Mouse (Mus musculus) left cerebral cortex, adult 8-10 months (tissue): Measurements from ENCODE around the gene Dtnbp1. TPM values are rescaled to one million over a fixed set of nuclear protein-coding genes. Genes with fewer than 3 reads are reported as not detected.

Experiments
- DNase-seq, 2 experiments: peaks; one replicate each; pipeline ENCODE4 v3.0.0; 2022; ENCODE audit warnings: low spot score in 2 of 2
- total RNA-seq, 4 experiments: library from RNA; stranded (reverse); gene quantifications; 2 replicates each; pipeline ENCODE4 v1.2.4; 2022

Gene Dtnbp1
- total RNA-seq, 4 experiments from 2014 or later, result 77.5 to 93.8 (median 81.3) TPM

DNA sequence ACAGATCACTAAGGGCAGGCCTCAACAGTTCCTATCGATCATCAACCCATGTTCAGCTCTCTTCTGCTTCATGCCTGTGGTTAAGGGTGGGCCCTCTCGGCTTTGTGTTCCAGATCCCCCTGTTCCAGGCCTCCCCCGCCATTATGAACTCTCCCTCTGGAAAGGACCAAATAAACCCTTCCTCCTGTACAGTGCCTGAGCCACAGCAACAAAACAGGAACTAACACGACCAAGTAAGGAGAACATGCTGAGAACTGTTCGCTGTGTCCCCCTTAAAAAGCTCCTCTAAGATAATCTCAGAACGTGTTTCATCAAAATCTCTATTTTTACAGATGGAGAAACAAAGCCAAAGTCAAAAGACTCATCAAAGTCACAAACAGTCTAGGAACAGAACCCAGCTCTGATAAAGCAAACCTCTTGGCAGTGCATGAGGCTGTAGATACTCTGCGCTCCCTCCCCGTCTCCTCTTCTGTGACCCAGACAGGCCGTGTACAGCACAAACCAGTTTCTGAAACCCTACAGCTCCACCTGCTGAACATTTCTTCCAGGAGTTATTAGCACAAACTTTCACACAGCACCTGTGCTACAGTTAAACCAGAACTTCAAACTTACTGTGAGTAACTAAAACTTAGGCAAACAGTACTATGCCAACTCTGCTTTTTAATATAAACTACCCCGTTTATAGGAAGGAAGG, 49.4 kb downstream of the Dtnbp1 start:
- DNase-seq, result no peak

DNA sequence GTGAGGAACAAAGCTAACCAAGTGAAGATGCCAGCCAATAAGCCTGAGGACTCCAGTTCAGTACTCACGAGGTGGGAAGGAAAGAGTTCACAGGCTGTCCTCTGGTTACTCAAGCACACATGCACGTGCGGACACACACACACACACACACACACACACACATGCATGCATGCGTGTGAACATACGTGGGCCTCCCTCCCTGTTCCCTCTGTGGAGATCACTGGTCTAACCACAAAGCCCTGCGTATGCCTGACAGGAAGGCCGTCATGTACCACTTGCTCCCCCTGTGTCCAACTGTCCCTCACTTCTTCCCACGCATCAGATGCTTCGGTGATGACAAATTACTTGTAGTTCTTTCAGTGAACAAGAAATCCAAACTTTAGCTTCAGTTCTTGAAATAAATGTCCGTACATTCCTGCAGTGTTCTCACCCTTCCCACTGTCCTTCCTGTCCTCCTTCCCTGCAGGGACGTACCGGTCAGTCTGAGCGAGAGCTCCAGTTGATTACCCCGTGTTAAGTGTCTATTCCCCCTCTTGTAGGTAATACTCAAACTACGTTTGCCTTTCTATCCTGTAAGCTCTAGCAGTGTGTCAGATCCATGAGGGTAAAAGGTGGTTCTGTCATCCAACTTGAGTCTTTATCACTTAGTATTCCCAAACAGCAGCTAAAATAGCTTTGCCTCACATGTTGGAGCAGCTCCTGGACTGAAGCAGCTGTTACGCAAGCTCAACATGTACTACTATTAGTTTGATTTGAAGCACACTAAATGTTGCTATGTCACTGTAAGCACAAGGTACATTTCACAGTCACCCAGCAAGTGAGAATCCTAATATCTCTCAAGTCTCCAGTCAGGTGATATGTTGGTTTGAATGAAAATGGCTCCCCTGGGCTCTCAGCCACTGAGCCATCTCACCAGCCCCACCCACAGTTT, 53.4 kb downstream of the Dtnbp1 start:
- peak in 1 of 2 experiments; percentile 42 for DNase-seq

DNA sequence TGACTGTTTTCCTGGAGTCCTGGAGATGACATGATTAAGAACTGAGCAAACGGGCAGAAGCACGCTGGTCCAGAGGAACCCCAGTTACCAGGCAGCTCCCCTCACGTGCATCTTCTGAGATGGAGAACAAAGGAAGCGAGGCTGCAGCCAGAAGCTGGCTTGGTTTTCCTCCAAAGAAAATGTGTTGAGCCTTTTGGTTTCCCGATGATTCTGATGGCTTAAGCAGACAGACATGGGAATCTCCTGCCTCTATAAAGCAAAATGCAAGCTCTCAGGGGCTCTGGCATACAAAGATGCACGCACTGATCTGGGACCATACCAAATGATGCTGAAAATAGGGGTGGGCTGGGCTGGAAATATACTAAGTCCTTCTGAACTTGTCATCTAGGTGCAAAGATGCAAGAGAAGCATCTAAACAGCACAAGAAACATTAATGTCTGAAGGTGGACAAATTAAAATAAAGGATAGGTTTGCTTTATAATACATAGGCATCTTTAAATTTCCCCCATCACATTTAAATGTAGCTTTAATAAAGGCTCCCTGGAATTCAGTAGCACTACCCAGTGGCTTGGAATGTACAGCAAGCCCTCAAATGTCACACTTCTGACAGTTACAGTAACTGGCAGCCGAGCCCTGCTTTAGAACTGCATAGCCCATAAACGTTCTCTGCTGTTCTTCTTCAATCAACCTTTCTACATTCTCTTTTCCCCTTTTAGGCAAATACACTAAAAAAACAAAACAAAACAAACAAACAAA, 54.9 kb downstream of the Dtnbp1 start:
- no peak for DNase-seq

DNA sequence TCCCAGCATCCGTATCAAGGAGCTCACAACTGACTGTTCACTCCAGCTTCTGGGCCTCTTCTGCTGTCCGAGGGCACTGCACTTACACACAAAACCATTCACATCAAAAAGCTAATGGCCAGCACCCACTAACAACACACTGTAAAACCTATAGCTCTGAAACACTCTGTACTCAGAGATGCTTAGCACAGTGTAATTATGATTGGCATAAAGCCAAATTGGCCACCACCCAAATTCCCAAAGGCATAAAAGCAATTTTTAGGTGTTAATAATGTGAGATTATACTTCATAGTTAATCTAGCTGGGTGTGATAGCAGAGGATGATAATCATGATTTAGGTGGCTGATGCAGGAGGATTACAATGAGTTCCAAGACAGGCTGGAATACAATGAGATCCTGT, 58.3 kb downstream of the Dtnbp1 start:
- no peak for DNase-seq

DNA sequence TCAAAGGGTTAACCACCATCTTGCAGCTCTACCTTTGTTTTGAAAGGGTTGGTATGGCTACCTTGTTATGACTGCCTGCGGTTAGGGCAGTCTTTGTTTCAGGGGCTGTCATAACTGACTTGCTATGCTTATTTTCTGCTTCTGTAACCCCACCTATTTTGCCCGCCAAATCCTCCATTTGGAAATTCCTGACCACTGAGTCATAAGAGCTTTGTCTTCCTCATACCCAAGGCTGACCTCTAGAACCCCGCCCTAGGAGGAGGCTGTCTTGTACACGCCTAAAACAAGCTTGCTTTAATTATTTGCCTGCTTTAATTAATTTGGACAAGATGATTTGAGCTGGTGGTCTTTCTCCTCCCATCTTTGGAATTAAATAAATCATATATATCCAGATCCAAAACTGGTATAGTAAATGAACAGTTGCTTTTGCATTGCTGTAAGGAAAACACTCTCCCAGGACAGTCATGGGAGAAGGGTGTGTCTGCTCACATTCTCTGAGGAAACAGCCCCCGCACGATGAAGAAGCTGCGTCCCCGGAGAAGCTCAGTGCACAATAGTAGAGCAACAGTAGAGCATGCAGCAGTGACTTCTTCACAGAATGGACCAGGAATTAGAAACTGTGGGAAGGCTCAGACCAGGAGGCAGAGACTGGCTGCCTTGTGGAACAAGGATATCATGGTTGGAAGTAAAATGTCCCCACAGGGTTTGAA, 62.5 kb downstream of the Dtnbp1 start:
- no peak for DNase-seq

DNA sequence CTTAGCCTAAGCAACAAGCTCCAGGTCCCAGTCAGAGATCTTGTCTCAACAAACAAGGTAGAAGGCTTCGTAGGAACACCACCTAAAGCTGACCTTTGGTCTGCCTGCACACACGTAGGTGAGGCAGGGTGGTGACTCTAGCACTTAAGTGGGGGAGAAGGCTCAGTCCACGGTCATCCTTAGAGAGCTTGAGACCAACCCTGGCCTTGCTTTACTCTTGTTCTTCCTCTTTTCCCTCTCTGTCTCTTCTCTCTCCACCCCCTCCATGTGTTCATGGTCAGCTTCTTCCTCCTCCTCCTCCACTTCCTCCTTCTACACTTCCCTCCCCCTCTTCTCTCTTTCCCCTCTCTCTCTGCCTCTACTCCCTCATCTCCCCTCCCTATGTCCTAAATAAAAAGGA, 64.3 kb downstream of the Dtnbp1 start:
- DNase-seq, result no peak

DNA sequence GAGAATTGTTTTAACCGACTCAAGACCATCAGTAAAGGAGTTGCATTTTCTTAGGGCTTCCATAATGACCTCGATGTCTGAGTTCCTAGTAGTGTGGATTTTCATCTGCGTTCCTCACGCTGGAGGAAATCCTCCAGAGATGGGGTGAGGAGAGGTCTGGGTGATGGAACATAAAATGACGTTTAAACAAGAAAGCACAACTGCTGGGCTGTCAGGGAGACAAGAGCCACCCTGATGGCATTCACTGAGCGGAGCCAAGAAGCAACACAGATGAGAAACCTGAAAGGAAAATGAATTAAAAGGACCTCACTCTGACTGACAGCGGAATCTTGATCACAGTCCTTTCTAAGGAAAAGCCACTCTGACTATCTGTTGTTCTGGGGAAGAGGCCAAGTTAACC, 68.4 kb downstream of the Dtnbp1 start:
- no peak for DNase-seq

DNA sequence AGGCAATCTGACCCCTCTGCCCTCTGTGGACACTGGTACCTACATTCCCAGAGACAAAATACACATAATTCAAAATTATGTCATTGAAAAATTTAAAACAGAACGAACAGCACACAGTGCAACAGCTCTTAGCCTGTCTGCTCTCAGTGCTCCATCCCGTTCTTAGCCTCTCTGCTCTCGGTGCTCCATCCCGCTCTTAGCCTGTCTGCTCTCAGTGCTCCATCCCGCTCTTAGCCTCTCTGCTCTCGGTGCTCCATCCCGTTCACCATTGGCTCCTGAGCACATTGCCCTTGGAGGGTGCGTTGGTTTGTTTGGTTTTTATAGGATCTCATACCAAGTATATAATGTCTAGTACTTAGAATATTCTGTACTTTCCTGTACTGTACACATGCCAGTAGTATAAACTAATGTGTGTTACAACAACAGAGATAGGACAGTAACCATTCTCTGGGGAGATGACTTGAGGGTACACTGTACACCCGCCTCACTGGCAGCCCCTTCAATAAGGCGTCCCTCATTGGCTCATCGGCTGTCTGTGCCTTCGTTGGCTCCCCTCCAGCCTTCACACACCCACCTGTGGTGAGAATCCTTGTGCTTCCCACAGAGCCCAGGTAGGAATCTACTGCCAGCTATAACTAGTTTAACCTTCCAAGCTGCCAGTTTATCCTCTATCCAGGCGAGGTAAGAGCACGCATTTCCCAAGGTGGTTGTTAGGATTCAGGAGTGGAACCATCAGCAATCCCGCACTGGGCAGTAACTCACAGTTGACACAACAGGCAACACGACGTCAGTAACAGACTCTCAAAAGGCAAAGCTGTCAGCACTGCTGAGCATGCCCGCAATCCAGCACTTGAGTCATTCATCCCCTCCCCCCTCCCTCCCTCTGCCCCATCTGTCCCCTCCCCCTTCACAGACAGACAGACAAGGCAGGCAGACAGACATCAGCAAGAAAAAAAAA, 69.4 kb downstream of the Dtnbp1 start:
- DNase-seq, result no peak

DNA sequence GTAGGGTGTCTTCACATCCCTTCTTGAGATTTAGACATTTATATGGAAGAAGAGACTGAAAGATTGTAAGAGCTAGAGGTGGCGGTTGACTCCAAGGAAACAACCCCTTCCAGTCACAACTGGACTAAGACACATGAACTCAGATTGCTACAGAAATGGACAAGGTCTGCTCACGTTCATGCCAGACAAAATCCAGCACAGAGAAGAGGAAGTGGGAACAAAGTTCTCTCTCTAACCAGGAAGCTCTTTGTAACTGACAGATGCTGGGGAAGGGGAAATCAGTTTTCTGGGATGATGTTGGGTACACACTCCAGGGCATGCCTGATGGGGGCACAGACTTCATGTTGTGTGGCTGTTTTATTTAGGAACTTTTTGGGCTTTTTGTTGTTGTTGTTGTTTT, 75.6 kb downstream of the Dtnbp1 start:
- no peak for DNase-seq

DNA sequence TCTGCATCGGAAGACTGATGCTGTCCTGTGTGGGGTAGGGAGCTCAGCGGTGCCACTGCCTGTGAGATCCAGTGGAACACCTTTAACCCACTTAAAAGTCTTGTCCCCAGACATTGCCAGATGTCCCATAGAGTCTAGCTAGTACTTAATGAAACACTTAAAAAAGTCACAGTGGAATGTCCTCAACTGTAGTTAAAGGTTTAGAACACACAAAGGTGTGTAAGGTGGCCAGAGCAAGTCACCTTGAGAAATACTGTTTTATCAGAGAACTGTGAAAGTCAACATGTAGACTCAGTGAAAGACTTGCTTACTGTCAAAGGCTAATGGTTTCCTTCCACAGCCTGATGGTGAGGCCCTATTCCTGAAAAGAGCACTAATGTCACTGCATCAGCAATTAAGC, 76.8 kb downstream of the Dtnbp1 start:
- DNase-seq, result no peak

DNA sequence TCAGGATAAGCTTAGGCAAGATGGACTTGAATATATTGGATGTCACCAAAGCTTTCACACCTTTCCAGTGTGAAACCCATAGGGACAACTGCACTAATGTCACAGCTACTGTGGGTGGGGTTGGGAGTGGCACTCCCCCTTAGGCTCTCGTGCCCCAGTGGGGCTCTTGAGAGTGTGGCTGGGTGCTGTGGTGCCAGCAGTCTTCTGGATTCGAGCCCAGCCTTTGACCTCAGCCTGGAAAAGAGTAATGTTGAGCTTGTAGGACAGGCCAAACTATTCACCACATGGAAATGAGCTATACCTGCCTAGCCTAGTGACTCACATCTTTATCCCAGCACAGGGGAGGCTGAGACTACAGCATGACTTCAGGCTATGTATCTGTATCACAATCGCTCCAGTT, 77.9 kb downstream of the Dtnbp1 start:
- DNase-seq, result no peak

DNA sequence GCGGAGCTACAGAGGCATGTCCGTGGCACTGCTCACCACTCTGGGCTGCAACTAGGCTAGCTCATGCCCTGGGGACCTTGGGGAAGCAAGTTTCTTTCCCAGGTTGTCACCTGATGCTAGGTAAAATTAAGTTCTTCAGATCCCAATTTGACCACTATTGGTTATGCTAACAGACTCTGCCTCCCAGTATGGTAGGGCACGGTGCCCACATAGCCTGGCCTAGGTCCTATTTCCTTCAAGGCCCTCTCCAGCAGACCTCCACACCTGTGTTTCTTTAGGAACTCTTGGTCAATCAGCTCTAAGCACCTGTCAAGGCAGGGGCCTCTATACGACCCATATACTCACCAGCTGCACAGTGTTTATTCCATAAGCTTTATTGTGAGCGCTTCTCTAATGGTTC, 80.2 kb downstream of the Dtnbp1 start:
- DNase-seq, result no peak

DNA sequence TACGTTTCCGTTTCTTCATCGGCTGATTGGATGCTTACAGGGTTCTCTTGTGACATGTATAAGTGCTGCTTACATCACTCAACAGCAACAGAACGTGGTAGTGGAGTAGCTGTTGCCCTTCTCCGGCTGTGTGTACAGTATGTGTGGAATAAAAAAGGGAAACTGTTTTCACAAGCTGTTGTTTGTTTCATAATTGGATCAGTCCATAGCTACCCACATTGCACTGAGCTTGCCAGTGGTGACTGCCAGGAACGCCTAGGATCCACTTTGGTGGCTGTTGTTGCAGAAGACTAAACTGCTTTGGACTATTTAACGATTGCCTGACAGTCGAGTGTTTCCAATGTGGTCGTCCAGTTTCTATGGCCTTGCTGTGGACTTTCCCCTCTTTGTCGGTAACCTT, 80.9 kb downstream of the Dtnbp1 start:
- DNase-seq, result no peak

DNA sequence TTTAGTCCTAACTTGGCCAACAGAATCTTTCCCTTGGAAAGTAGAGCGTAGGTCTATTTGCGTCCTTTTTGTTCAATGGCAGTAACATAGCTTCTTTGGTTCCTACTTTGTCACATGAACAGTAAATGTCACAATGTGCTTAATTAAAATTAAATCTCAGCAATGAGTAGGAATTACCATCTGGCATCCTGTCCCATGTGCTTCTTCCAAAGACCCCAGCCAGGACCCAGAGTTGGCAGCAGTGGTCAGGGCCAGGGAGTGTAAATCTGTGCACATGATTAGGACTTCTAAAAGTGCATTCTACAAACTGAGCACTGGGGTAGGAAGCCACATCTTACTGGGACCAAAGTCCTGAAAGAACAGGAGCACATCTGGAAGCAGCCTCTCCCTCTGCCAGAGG, 83.7 kb downstream of the Dtnbp1 start:
- DNase-seq, result no peak

DNA sequence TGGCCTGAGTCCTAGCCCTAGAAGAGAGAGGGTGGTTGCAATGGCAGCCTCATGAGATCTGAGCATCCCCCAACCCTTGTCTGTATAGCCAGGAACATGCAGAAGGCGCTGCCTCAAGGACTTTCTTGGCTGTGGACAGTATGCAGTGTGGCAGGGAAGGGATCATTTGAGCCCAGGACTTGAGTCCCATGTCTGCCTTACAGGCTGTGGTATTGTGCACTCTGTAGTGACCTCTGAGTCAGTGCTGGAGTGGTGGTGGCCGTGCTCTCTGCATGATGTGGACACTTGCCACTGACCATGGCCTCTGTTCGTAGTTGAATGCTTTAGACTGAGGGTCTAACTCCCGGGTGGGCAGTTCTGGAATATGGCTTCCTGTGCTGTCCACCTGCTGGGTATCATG, 84.7 kb downstream of the Dtnbp1 start:
- no peak for DNase-seq

DNA sequence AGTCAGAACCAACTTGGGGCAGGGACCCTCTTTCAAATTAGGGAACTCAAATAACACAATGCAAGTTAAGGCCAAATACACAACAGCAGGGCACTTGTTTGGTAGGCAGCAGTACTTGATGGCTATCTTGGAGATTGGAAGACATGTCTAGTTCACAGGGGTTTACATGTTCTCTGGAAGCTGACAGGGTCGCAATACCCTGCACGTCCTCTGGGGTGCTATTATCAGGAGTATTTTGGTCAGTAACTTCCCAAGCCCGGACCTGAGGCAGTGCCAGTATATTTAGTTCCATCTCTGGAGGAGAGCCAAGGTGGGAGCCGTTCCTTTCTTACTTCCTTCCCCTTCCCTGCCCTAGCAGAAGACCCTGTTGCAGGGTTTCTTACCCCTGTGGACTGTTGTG, 86.0 kb downstream of the Dtnbp1 start:
- no peak for DNase-seq

DNA sequence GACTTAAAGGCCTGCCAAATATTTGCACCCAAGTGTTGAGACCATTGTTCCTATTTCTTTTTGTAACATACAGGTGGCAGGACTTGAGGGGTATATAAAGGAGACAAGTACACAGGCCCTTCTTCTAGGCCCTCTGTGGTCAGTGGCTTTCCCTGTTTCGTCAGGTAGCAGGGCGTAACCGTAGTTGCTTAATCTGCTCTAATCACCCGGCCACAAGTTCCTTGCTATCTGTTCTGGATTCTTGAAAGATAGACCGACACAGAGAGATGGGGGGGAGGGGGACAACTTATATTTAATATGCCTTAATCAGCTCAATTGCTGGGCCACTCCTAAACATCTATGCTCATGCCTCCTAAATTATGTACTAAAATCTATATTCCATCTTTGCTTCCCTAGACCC, 86.6 kb downstream of the Dtnbp1 start:
- no peak for DNase-seq

DNA sequence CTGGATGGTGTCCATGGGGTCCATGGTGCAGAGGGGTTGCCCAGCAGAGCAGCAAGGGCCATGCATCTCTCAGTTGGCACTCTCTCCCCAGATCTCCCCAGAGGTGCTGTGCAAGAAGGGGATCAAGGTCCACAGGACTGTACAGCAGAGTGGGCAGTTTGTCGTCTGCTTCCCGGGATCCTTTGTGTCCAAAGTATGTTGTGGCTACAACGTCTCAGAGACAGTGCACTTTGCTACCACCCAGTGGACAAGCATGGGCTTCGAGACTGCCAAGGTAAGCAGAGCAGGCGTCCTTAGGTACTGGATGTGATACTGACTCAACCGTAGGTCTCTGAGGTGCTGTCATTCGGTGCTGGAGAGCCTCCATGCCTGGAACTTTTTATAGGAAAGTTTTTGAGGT, 88.4 kb downstream of the Dtnbp1 start:
- DNase-seq, result no peak

DNA sequence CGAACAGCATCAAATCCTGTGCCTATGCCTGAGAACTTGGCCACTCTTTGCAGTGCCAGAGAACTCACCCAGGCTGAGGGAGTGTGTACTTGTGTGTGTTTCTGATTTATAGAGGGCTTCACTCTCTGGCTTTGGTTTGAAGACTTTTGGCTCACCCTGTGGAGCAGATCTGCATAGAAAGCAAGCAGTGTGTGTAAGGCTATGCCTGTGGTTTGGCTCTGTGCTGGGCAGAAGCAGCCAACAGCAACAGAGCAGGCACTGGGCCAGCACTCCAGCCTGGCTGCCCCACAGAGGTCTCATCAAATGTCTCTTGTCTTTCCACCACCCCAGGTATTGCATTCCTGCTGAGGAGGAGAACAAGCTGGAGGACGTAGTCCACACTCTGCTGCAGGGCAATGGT, 89.1 kb downstream of the Dtnbp1 start:
- no peak for DNase-seq

DNA sequence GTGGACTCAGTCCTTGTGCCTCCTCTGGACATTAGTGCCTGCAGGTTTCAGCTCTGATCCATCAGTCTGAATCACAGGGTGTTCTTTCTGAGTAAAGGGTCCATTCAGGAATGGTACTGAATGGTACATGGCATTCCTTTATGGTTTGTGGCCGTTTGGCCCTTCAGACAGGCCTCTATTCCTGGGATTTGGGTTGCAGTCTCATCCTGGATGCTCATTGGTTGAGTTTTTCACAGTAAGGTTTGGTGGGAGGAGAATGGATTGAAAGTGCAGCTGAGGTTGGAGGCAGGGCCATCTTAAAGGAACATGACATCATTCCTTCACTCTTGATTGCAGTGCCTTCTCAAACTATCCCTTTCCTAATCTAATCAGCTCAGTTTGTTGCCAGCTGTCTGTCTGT, 93.2 kb downstream of the Dtnbp1 start:
- DNase-seq, result no peak
